Mouse (Mus musculus) ES-E14 (cell line): ENCODE results near the gene Eif3m. TPM values are rescaled to one million over a fixed set of nuclear protein-coding genes. Genes with fewer than 3 reads are reported as not detected.

Experiments used
- DNase-seq: peaks from one replicate; pipeline ENCODE4 v3.0.0-alpha.2; 2013; ENCODE audit warnings: low read depth, low spot score
- H3K27ac ChIP-seq: 2 replicates; pipeline ENCODE4 v1.5.1; 2012; ENCODE audit warnings: low read depth, mild to moderate bottlenecking, low read length, moderate library complexity, mixed read lengths; ENCODE audit not compliant: poor library complexity, insufficient read depth, severe bottlenecking
- H3K36me3 ChIP-seq: 2 replicates; pipeline ENCODE4 v1.6.1; 2012; ENCODE audit warnings: mild to moderate bottlenecking, low read length, moderate library complexity, mixed read lengths; ENCODE audit not compliant: control insufficient read depth, poor library complexity, insufficient read depth, severe bottlenecking
- H3K4me1 ChIP-seq, 2 experiments: fragments of 150-350 bp in 1 of 2; sonication (generic) in 1 of 2; 2 replicates each; pipeline ENCODE4 v1.6.1; 2012; ENCODE audit warnings: low read length in 2 of 2, mild to moderate bottlenecking in 1 of 2, mixed read lengths in 1 of 2; ENCODE audit not compliant: control insufficient read depth in 2 of 2, insufficient read depth in 2 of 2, poor library complexity in 1 of 2
- H3K4me3 ChIP-seq, 2 experiments: fragments of 150-350 bp in 1 of 2; sonication (generic) in 1 of 2; 2 replicates each; pipeline ENCODE4 v1.5.1; 2012; ENCODE audit warnings: low read length in 2 of 2, low read depth in 1 of 2, mild to moderate bottlenecking in 1 of 2, mixed read lengths in 1 of 2; ENCODE audit not compliant: insufficient read depth in 1 of 2, poor library complexity in 1 of 2, severe bottlenecking in 1 of 2
- H3K9ac ChIP-seq: 2 replicates; pipeline ENCODE4 v1.6.1; 2012; ENCODE audit warnings: low read depth, mild to moderate bottlenecking, low read length, mixed read lengths; ENCODE audit not compliant: poor library complexity, insufficient read depth, severe bottlenecking
- H3K9me3 ChIP-seq: fragments of 150-350 bp; sonication (generic); 2 replicates; pipeline ENCODE4 v1.6.1; 2012; ENCODE audit warnings: low read depth, mild to moderate bottlenecking, low read length; ENCODE audit not compliant: control insufficient read depth, insufficient read depth
- CHD2 ChIP-seq: IDR thresholded peaks from 2 replicates; pipeline ENCODE4 v1.6.1; 2014; ENCODE audit warnings: mild to moderate bottlenecking, low read depth, low read length, inconsistent platforms
- HCFC1 ChIP-seq: IDR thresholded peaks from 2 replicates; pipeline ENCODE4 v1.6.1; 2012; ENCODE audit warnings: low read length, inconsistent platforms, borderline replicate concordance; ENCODE audit not compliant: insufficient read depth
- MAFK ChIP-seq: IDR thresholded peaks from 2 replicates; pipeline ENCODE4 v1.6.1; 2014; ENCODE audit warnings: mild to moderate bottlenecking, low read depth, low read length, inconsistent platforms; ENCODE audit not compliant: insufficient read depth
- ZC3H11A ChIP-seq: IDR thresholded peaks from 2 replicates; pipeline ENCODE4 v1.6.1; 2012; ENCODE audit warnings: low read depth, mild to moderate bottlenecking, inconsistent platforms, low read length, borderline replicate concordance
- ZNF384 ChIP-seq: IDR thresholded peaks from 2 replicates; pipeline ENCODE4 v1.6.1; 2012; ENCODE audit warnings: low read depth, low read length, inconsistent platforms
- in situ Hi-C, 2 experiments: fragments of 600-800 bp; cut with MboI; formaldehyde crosslinking; loops; one replicate each; pipeline ENCODE4 v1.15.1; 2025; ENCODE audit warnings: low sequenced_read_pairs in 2 of 2, inconsistent platforms in 1 of 2; ENCODE audit not compliant: unreplicated experiment in 2 of 2
- total RNA-seq: library from RNA; depleted of rRNA; stranded (reverse); fragments of 300-350 nt; gene quantifications from 2 replicates; pipeline ENCODE4 v1.2.3, GENCODE M21; 2012

The Eif3m gene
- total RNA-seq, 1 experiment: 229 TPM

DNA sequence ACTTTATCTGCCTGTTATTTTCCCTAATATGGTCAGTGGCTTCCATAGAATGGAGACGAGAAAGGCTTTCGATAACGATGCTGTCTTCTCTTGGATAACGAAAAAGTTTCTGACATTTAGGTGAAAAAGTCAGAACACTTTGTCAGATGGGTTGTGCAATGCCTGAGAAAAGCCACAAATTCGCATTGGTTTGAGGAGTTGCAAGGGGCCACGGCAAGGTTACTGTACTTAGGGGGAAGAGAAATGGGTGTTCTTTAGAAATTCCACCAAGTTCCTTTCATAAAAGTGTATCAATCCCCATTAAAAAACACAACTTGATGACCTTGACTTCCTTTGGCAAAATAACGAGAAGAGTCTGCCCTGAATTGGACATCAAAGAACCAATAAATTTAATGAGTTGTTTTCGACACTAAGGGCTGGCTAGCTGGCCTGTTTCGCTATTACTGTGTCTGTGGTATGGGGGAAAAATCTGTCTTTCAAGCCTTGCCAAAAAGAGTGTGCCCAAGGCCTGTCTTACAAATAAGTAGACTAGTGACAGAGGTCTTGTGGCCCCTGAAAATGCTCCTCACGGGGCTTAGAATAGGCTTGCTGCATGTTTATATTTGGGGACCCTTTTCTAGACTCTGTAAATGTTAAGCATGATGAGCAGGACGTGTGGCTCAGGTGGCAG lies 19.7 kb upstream of the Eif3m start:
- TF ChIP-seq ZNF384 (no peak), ZC3H11A (no peak), HCFC1 (no peak), CHD2 (no peak), MAFK (no peak)
- Histone ChIP-seq H3K27ac (no peak overlapping the region), H3K36me3 (no peaks in the 10 kb centered on the region), H3K4me1 (no peaks in the 10 kb centered on the region), H3K4me3 (no peak overlapping the region), H3K9me3 (no peaks in the 10 kb centered on the region), H3K9ac (no peak overlapping the region)
- in situ Hi-C loops: no loop called here
- DNase-seq: no peak

DNA sequence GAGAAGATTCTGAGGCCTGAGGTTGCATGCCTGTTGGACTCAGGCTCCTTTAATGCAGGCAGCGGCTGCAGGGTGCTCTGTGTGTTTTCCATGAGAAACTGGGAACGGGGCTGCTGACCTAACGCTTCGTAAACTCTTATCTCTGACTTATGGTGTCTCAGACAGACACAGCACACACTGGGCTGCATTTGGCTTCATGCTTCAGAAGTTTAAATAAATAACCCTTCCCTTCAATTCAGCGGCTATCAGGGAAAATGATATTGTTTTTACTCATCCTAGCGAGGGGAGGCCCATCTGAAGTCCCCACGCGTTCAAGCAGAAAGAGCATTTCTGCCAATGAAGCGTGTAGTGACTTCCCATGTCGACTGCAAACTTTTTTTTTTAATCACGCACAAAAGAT lies 19.1 kb upstream of the Eif3m start:
- DNase-seq: no peak
- TF ChIP-seq ZNF384 (no peak), CHD2 (no peak), HCFC1 (no peak), MAFK (no peak), ZC3H11A (no peak)

DNA sequence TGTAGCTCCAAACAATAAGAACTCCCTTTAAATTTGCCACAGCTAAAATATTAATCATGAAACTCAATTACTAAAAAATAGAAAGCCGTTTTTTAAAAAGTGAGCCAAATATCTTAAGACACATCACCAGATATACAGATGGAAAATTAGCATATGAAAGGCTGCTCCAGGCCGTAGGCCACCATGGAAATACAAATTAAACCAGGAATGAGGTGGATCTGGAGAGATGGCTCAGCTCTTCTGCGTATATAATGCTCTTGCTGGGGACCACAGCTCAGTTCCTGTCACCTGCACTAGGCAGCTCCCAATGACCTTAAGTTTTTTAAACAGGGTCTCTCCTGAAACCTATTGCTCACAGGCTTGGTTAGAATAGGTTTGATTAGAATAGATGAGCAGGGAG lies 17.2 kb upstream of the Eif3m start:
- Histone ChIP-seq H3K27ac (no peak overlapping the region), H3K36me3 (no peaks in the 10 kb centered on the region), H3K4me1 (no peaks in the 10 kb centered on the region), H3K9me3 (no peaks in the 10 kb centered on the region), H3K4me3 (no peak overlapping the region), H3K9ac (no peak overlapping the region)
- DNase-seq: no peak
- TF ChIP-seq ZC3H11A (no peak), HCFC1 (no peak), CHD2 (no peak), ZNF384 (no peak), MAFK (no peak)
- in situ Hi-C loops: no loop called here

More for the DNA sequence above, 19.1 kb upstream of the Eif3m start:
- no peaks in the 10 kb centered on the region for H3K4me1 ChIP-seq
- no peaks in the 10 kb centered on the region for H3K36me3 ChIP-seq
- H3K4me3 ChIP-seq: no peak overlapping the region
- no peak overlapping the region for H3K9ac ChIP-seq
- in situ Hi-C loops: no loop called here
- H3K9me3 ChIP-seq: no peaks in the 10 kb centered on the region
- H3K27ac ChIP-seq: no peak overlapping the region

DNA sequence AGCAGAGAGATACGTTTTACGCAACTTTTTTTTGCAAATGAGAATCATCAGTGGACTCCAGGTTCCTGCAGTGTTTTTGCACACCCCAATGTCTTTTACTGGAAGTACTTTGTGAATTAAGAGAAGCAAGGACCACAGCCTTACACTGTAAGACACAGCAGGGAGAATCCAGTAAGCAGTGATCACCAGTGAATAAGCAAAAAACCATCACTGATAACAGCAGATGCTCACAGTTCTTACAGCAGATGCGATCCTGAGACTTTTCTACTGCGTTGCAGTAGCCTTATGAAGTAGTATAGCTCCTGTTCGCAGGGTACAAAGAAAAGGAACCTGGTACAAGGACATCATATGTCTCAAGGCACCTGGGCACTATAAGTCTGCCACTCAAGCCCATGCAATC lies 13.6 kb upstream of the Eif3m start:
- in situ Hi-C loops: no loop called here
- Histone ChIP-seq H3K4me1 (peaks cover 0 to 2% of the 10 kb centered on the region in 2 experiments; a peak in 1 of 4 replicates), H3K9me3 (no peaks in the 10 kb centered on the region), H3K4me3 (no peak overlapping the region), H3K9ac (no peak overlapping the region), H3K36me3 (no peaks in the 10 kb centered on the region), H3K27ac (no peak overlapping the region)
- TF ChIP-seq ZC3H11A (no peak), CHD2 (no peak), MAFK (no peak), ZNF384 (no peak), HCFC1 (no peak)
- no peak for DNase-seq
